Mouse (Mus musculus): Measurements from ENCODE around the gene Bpifc. TPM values are rescaled to one million over a fixed set of nuclear protein-coding genes. Genes with fewer than 3 reads are reported as not detected.

The Bpifc gene
- total RNA-seq, 2 experiments from 2014 or later: 0.33 TPM; not detected in 1

DNA sequence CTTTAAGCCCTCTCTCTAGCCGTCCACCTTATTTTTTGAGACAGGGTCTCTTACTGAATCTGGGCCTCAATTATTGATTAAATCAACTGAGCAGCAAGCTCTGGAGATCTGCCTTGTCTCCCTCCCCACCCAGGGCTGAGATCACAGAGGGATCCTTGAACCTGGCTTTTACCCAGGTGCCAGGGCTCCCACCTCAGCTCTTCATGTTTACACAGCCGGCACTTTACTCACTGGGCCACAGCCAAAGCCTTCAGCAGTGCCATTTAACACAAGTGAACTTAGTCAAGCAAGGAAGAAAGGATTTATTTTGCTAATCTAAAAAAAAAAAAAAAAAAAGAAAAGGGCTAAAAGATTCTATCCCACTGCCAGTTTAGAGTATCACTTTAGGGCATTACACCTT, 57.3 kb downstream of the Bpifc start:
- DNase-seq (ENCODE audit: low spot score in 2 of 2): no peak

DNA sequence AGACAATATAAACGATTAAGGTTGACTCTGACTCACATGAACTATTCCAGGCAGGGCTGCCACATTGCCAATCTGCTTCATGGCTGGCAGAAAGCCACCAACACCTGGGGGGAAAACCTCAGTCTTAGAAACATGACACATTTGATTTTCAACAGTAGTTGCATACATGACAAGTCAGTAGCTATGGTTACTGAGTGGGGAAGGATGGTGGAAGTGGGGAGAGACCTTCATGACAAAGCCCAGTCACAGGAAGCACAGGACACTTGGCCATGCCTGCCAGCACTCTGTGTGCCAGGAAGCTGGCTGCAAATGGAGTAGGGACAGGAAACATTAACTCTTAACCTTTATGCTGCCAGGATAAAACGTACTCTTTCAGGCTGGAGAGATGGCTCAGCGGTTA, 58.3 kb downstream of the Bpifc start:
- DNase-seq (ENCODE audit: low spot score in 2 of 2): no peak

GRCm38 (mm10) chr10:85951765-85952443, 59.8 kb downstream of the Bpifc start:
- DNase-seq (ENCODE audit: low spot score in 2 of 2): no peak

GRCm38 (mm10) chr10:85948483-85949196, 63.1 kb downstream of the Bpifc start:
- no peak for DNase-seq (ENCODE audit: low spot score in 2 of 2)

DNA sequence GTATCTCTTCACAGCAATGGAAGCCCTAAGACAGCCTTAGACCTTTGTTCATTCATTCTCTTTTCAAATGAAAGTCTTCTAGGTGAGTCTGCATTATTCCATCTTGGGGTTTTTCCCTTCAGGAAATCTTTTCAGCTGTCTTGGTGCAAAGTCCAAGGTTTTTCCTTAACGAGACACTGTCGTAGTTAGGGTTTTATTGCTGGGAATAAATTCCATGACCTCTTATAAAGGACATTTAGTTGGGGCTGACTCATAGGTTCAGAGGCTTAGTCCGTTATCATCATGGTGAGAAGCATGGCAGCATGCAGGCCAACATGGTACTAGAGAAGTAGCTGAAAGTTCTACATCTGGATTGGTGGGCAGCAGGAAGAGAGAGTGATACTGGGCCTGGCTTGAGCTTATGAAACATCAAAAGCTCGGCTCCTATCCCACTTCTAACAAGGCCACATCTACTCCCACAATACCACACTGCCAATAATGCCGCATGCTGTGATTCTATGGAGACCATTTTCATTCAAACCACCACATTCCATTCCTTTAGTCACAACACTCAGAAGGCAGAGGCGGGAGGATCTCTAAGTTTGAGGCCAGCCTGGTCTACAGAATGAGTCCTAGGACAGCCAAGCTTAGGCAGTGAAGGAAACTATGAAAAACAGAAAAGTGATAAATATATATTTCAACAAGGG, 75.3 kb downstream of the Bpifc start:
- no peak for DNase-seq (ENCODE audit: low spot score in 2 of 2)

GRCm38 (mm10) chr10:85929962-85930361, 81.7 kb downstream of the Bpifc start:
- no peak for DNase-seq (ENCODE audit: low spot score in 2 of 2)

DNA sequence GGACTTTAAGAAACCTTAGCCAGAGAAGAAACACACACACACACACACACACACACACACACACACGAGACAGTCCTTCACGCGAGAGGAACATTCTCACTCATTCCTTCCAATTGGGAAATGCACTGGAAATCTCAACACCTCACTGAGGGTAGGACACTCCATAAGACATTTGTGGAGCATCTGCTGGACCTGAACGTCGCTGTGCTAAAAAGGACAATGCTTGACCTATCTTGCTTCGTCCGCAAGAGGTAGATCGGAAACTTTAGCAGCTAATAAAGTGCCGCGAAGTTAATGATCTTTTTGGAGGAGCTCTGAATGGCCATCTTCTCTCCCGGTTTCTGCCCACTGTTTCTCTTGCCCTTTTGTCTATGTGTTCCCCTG, 82.5 kb downstream of the Bpifc start:
- no peak for DNase-seq (ENCODE audit: low spot score in 2 of 2)

- DNase-seq (ENCODE audit: low spot score in 2 of 2): peak; percentile 74 to 84
Measured at GRCm38 (mm10) chr10:85928499-85929207, 83.0 kb downstream of the Bpifc start.

GRCm38 (mm10) chr10:85927676-85928445, 83.8 kb downstream of the Bpifc start, which contains the start of gene Ascl4:
Gene Ascl4, plus strand, starts transcription at chr10:85927681.
- peak; percentile 3 to 13 for DNase-seq (ENCODE audit: low spot score in 2 of 2)

DNA sequence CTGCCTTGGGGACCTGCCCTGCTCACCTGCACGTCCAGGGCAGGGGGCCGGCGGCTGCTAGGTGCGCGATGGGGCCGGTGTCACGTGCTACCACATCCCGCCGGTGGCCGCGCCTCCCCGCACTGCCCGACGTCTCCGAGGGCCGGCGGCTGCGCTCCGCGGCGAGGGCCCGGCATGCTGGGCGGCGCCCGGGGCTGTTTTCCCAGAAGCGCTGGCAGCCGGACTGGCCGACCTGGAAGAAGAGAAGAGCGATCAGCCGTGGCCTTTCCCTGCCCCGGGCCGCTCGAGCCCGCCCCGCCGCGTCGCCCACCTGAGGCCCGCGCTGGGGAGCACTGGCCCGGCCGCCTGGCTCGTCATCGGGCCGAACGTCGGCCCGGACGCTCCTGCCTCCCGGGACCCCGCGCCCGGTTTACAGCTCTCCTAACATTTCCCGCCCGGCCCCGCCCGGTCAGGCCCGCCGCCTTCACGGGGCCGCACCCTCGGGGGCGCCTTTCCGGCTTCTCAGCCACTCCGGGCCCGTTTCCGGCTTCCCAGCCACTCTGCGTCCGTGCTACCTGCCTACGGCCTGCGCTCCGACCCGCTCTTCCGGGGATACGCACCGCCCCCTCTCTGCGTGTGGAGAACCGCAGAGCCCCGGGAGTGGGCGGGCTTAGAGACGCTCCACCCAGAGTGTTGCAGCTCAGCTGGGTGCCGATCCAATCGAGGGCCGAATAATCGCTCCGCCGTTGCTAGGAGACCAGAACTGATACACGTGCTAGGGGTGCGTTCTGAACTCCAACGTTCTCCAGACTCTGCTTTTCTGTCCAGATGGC, 95.0 kb downstream of the Bpifc start, which contains the start of gene Prdm4:
Gene Prdm4 (minus strand): TSS at position 645 of the 812 bp plus-strand sequence.
- peak; percentile 95 to 97 for DNase-seq (ENCODE audit: low spot score in 2 of 2)

Other genes starting within 250 kb of the Bpifc start
- gene Pwp1, start 182.4 kb downstream of the Bpifc start, total RNA-seq (2021): 10 to 100 TPM; 17.9 to 20.1 TPM
- 10 to 100 TPM; 28.1 to 28.7 TPM for gene Prdm4, start 94.8 kb downstream of the Bpifc start, total RNA-seq (2021)
- under 1 TPM; 0.23 to 0.49 TPM for gene Ascl4, start 84.2 kb downstream of the Bpifc start, total RNA-seq (2021)
- 100 to 1,000 TPM; 119 to 123 TPM for gene Rtcb, start 54.1 kb downstream of the Bpifc start, total RNA-seq (2021)
- gene Fbxo7, start 10.1 kb upstream of the Bpifc start, total RNA-seq (2021): 10 to 100 TPM; 26.5 to 30.5 TPM

All from left cerebral cortex, adult 18-20 months (tissue).